Comparison of ENCODE assay signal across 22 mouse cellular contexts in the genomic region with DNA sequence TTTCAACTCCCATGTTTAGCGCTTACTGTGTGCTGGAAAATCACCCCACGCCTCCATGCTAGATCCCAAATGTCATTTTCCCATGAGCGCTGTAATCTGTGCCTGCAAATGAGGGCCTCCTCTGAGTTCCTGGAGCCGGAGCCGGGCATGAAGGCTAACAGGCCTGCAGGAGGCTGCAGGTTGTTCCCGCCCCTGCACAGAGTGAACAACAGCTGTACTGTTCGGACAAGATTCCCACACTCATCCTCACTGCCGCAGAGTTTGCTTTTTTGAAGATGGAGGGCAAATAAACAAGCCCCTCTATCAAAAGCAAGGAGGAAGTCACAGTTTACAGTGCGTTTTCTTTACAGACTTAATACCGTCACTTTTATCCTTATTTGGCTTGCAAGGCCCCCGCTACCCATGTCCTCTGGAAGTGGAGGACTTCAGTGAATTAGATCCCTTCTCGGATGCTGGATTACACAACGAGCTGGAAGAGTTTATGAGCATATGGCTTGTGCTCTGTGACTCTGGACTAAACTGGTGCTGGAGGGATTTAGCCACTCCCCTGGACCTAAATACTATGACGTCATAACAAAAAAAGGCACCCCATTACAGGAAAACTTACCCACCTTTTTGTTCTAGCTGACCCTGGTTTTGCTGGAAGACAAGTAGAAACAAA.
DNase-seq lines count a peak whose midpoint lies in the region; ATAC-seq and TF ChIP-seq lines count a peak whose summit lies in the region.
"Had no signal": no experiment of that assay in that cellular context is flagged by ENCODE, and none has a peak within 500 bp of the region (broad histone marks: within the 10 kb centered on the region; RNA-seq: fewer than 3 reads in every experiment).

No protein-coding gene starts in this region.

- ATAC-seq in lung, embryonic 14.5 days (ENCODE audit: insufficient read depth), result peak; percentile 82
- ATAC-seq in limb, embryonic 12.5 days (ENCODE audit: insufficient number of reproducible peaks, insufficient read depth, low FRiP score, low TSS enrichment, low read depth), result no peak
- ATAC-seq: activated CD4-positive, CD25-positive, alpha-beta regulatory T cell, adult 4 months; forebrain, embryonic 14.5 days; Patski had no signal

- WGBS in lung, embryonic 14.5 days, result 22% methylated on average over 14 of the region's 14 CpGs
- 68% methylated on average over 14 of the region's 14 CpGs for WGBS in limb, embryonic 10.5 days
- WGBS in limb, embryonic 12.5 days, result 52% methylated on average over 14 of the region's 14 CpGs

- H3K36me3 ChIP-seq in lung, embryonic 14.5 days (ENCODE audit: insufficient read depth), result no peaks in the 10 kb centered on the region
- H3K36me3 ChIP-seq in limb, embryonic 10.5 days, result no peaks in the 10 kb centered on the region
- no peaks in the 10 kb centered on the region for H3K36me3 ChIP-seq in limb, embryonic 12.5 days
- H3K36me3 ChIP-seq: embryonic facial prominence, embryonic 10.5 days; heart, embryonic 10.5 days; hindbrain, embryonic 12.5 days had no signal

- peak overlapping the region; percentile 34; the same call in 1 of the 2 replicates for H3K4me2 ChIP-seq in lung, embryonic 14.5 days
- H3K4me2 ChIP-seq in limb, embryonic 12.5 days, result no peak overlapping the region
- H3K4me2 ChIP-seq: hindbrain, embryonic 12.5 days had no signal

- 0 out of 2 replicates have a peak, but pooled peaks cover 6% of the 10 kb centered on the region for H3K4me1 ChIP-seq in lung, embryonic 14.5 days (ENCODE audit: insufficient read depth)
- peaks cover 19% of the 10 kb centered on the region for H3K4me1 ChIP-seq in limb, embryonic 10.5 days
- H3K4me1 ChIP-seq in limb, embryonic 12.5 days (replicated peaks), result peaks cover 7% of the 10 kb centered on the region

- H3K9ac ChIP-seq in lung, embryonic 14.5 days, result no peak overlapping the region
- H3K9ac ChIP-seq in limb, embryonic 12.5 days (replicated peaks), result no peak overlapping the region
- H3K9ac ChIP-seq: hindbrain, embryonic 12.5 days had no signal

- H3K9me3 ChIP-seq in lung, embryonic 14.5 days (ENCODE audit: low read depth, low read length), result no peaks in the 10 kb centered on the region
- H3K9me3 ChIP-seq in limb, embryonic 10.5 days (replicated peaks), result no peaks in the 10 kb centered on the region
- no peaks in the 10 kb centered on the region for H3K9me3 ChIP-seq in limb, embryonic 12.5 days
- H3K9me3 ChIP-seq: embryonic facial prominence, embryonic 10.5 days; heart, embryonic 10.5 days; hindbrain, embryonic 12.5 days had no signal

- peak; percentile 76 for DNase-seq in lung, embryonic 14.5 days
- no peak for DNase-seq in lung, postnatal 25 days (ENCODE audit: low spot score)
- DNase-seq in limb, embryonic 10.5 days (ENCODE audit: low spot score), result no peak
- DNase-seq in lung, postnatal 36 days, result peak; percentile 14
- no peak for DNase-seq in layer of hippocampus, postnatal 36 days
- no peak for DNase-seq in spleen, adult 18-20 months
- DNase-seq: adrenal gland, postnatal 14 days; cerebellum, adult 11-12 months; cerebellum, adult 9-10 months; cerebellum, postnatal 36 days; gastrocnemius, postnatal 36 days; heart, adult 18-20 months; heart, postnatal 10 days; heart, postnatal 4 days had no signal

- H3K27me3 ChIP-seq in lung, embryonic 14.5 days (ENCODE audit: insufficient read depth, low read length), result no peaks in the 10 kb centered on the region
- no peaks in the 10 kb centered on the region for H3K27me3 ChIP-seq in limb, embryonic 10.5 days (ENCODE audit: low read depth, poor library complexity, severe bottlenecking)
- no peaks in the 10 kb centered on the region for H3K27me3 ChIP-seq in limb, embryonic 12.5 days
- H3K27me3 ChIP-seq: CH12.LX; hindbrain, embryonic 12.5 days; Patski had no signal

- no peak for TF ChIP-seq CTCF in lung, embryonic 14.5 days (IDR thresholded peaks at IDR 0.05; ENCODE audit: low read depth)

- H3K4me3 ChIP-seq in lung, embryonic 14.5 days (ENCODE audit: low read depth, low read length), result no peak overlapping the region
- H3K4me3 ChIP-seq in limb, embryonic 10.5 days, result no peak overlapping the region
- no peak overlapping the region for H3K4me3 ChIP-seq in limb, embryonic 12.5 days (replicated peaks)
- H3K4me3 ChIP-seq: embryonic facial prominence, embryonic 10.5 days; heart, embryonic 10.5 days; hindbrain, embryonic 12.5 days had no signal

- peak overlapping the region; percentile 56 for H3K27ac ChIP-seq in lung, embryonic 14.5 days (ENCODE audit: low read depth)
- H3K27ac ChIP-seq in limb, embryonic 10.5 days, result peak overlapping the region; percentile 37; the same call in 1 of the 2 replicates
- peak overlapping the region; percentile 72 for H3K27ac ChIP-seq in limb, embryonic 12.5 days
- H3K27ac ChIP-seq: embryonic facial prominence, embryonic 10.5 days; heart, embryonic 10.5 days; hindbrain, embryonic 12.5 days had no signal

Comparison
In these comparisons a context has a peak if more than half of its experiments do, and no peak if none do; other contexts are left out.
1. DNase-seq: peak in lung, embryonic 14.5 days (single experiment) and lung, postnatal 36 days (single experiment); none in lung, postnatal 25 days (single experiment), limb, embryonic 10.5 days (single experiment), layer of hippocampus, postnatal 36 days (0 of 2) and spleen, adult 18-20 months (0 of 2).
2. Peak in every context shown above with its lines, with median percentiles within 50 percentile points of each other: H3K27ac ChIP-seq.